ENCODE assay signal across 20 mouse cellular contexts in genomic region chr1:120236424-120236823, GRCm38 (mm10). TPM values are rescaled to one million over a fixed set of nuclear protein-coding genes. Genes with fewer than 3 reads are reported as not detected.
A peak's percentile ranks its signal among the peaks of the same experiment; 100 is the strongest.
DNase-seq lines count a peak whose midpoint lies in the region; ATAC-seq and TF ChIP-seq lines count a peak whose summit lies in the region.
"Had no signal": no experiment of that assay in that cellular context is flagged by ENCODE, and none has a peak within 500 bp of the region (broad histone marks: within the 10 kb centered on the region; RNA-seq: fewer than 3 reads in every experiment).

No protein-coding gene starts in this region.

- in situ Hi-C loops in CH12.LX (cut with MboI; ENCODE audit: low pct_ligation_motif_present, low pct_unique_long_range_greater_than_20kb, low sequenced_read_pairs) = loop anchor here (10.0 kb wide), 1 partner anchor 298 kb away; no protein-coding TSS in a partner anchor

- no peak for TF ChIP-seq POLR2A in CH12.LX (IDR thresholded peaks at IDR 0.05; ENCODE audit: low read depth, low read length)
- TF ChIP-seq POLR2A in myocyte (IDR thresholded peaks at IDR 0.05; ENCODE audit: insufficient read length, low read depth) = peak; percentile 50

- no peaks in the 10 kb centered on the region for H3K27me3 ChIP-seq in intestine, embryonic 14.5 days (replicated peaks; ENCODE audit: control insufficient read depth, insufficient read depth, low read length)
- H3K27me3 ChIP-seq in intestine, embryonic 16.5 days (replicated peaks; ENCODE audit: control insufficient read depth, insufficient read depth, low read length) = no peaks in the 10 kb centered on the region
- no peaks in the 10 kb centered on the region for H3K27me3 ChIP-seq in CH12.LX (replicated peaks)
- H3K27me3 ChIP-seq in myocyte (ENCODE audit: control insufficient read depth, insufficient read depth, insufficient read length) = no peaks in the 10 kb centered on the region
- H3K27me3 ChIP-seq: intestine, embryonic 15.5 days; kidney, embryonic 15.5 days; limb, embryonic 12.5 days had no signal

- no peaks in the 10 kb centered on the region for H3K36me3 ChIP-seq in intestine, embryonic 14.5 days (ENCODE audit: control insufficient read depth, insufficient read depth, low read length)
- H3K36me3 ChIP-seq in intestine, embryonic 16.5 days (ENCODE audit: control insufficient read depth, insufficient read depth, low read length) = no peaks in the 10 kb centered on the region
- H3K36me3 ChIP-seq in CH12.LX (replicated peaks in 1 of 2; ENCODE audit: control insufficient read depth in 1 of 2, insufficient read depth in 1 of 2, low read length in 1 of 2) (peaks cover 0 to 43% of the 10 kb centered on the region in 2 experiments), myocyte (ENCODE audit: control insufficient read depth, insufficient read depth) (no peaks in the 10 kb centered on the region)
- H3K36me3 ChIP-seq: embryonic facial prominence, embryonic 10.5 days; intestine, embryonic 15.5 days; kidney, embryonic 15.5 days; limb, embryonic 12.5 days had no signal

- H3K79me2 ChIP-seq in CH12.LX (replicated peaks; ENCODE audit: control insufficient read depth, extremely low read depth, insufficient read depth, poor library complexity, severe bottlenecking) (no peaks in the 10 kb centered on the region), myocyte (ENCODE audit: control insufficient read depth, insufficient read depth) (no peaks in the 10 kb centered on the region)

- dilution Hi-C loops in CH12.LX (cut with MboI; ENCODE audit: extremely low pct_ligation_motif_present, extremely low pct_unique_long_range_greater_than_20kb, low sequenced_read_pairs) = no loop called here

- no peak overlapping the region for H3K9ac ChIP-seq in intestine, embryonic 14.5 days (ENCODE audit: low read length)
- no peak overlapping the region for H3K9ac ChIP-seq in intestine, embryonic 16.5 days (ENCODE audit: low read depth, low read length)
- H3K9ac ChIP-seq in CH12.LX (ENCODE audit: insufficient read depth, low read depth) = no peak overlapping the region
- H3K9ac ChIP-seq: intestine, embryonic 15.5 days; kidney, embryonic 15.5 days; limb, embryonic 12.5 days; liver, embryonic 14.5 days had no signal

- no peak for TF ChIP-seq EP300 in CH12.LX (IDR thresholded peaks at IDR 0.05; ENCODE audit: low read length)

- intact Hi-C loops in heart, postnatal 14 days (cut with DNase I) = no loop called here

- TF ChIP-seq CTCF in CH12.LX (conservative IDR thresholded peaks at IDR 0.05 in 1 of 2, IDR thresholded peaks at IDR 0.05 in 1 of 2; ENCODE audit: low read depth in 2 of 2, low read length in 2 of 2) = no peak

- no peak overlapping the region for H3ac ChIP-seq in myocyte (ENCODE audit: control insufficient read depth, insufficient read length)

- H3K27ac ChIP-seq in intestine, embryonic 14.5 days (ENCODE audit: low read depth) = no peak overlapping the region
- H3K27ac ChIP-seq in intestine, embryonic 16.5 days (ENCODE audit: low read length) = no peak overlapping the region
- H3K27ac ChIP-seq in CH12.LX (ENCODE audit: insufficient read depth, low read depth) = no peak overlapping the region
- H3K27ac ChIP-seq: embryonic facial prominence, embryonic 10.5 days; intestine, embryonic 15.5 days; kidney, embryonic 15.5 days; left cerebral cortex, adult 2 months; limb, embryonic 12.5 days; liver, embryonic 14.5 days had no signal

- 0 out of 2 replicates have a peak, but pooled peaks have one; percentile 33 for ATAC-seq in intestine, embryonic 14.5 days (replicated peaks; ENCODE audit: low FRiP score, low TSS enrichment, low read depth)
- no peak for ATAC-seq in intestine, embryonic 16.5 days
- no peak for ATAC-seq in inflammation-experienced regulatory T-cells, adult 6 months
- ATAC-seq: intestine, embryonic 15.5 days; midbrain, embryonic 16.5 days had no signal

- H3K4me2 ChIP-seq in intestine, embryonic 14.5 days (ENCODE audit: low read length) = no peak overlapping the region
- no peak overlapping the region for H3K4me2 ChIP-seq in intestine, embryonic 16.5 days (ENCODE audit: low read depth, low read length)
- no peak overlapping the region for H3K4me2 ChIP-seq in CH12.LX (ENCODE audit: insufficient read depth, low read depth, poor library complexity, severe bottlenecking)
- H3K4me2 ChIP-seq in myocyte (ENCODE audit: low read depth) = peak overlapping the region; percentile 86
- H3K4me2 ChIP-seq: intestine, embryonic 15.5 days; kidney, embryonic 15.5 days; limb, embryonic 12.5 days had no signal

- 68% methylated on average over 14 of the region's 14 CpGs for WGBS in intestine, embryonic 14.5 days
- WGBS in intestine, embryonic 16.5 days = 69% methylated on average over 14 of the region's 14 CpGs

- no peaks in the 10 kb centered on the region for H3K9me3 ChIP-seq in intestine, embryonic 14.5 days (ENCODE audit: control insufficient read depth, low read length)
- H3K9me3 ChIP-seq in intestine, embryonic 16.5 days (ENCODE audit: control insufficient read depth, low read length) = no peaks in the 10 kb centered on the region
- H3K9me3 ChIP-seq in CH12.LX (replicated peaks; ENCODE audit: low read length) = no peaks in the 10 kb centered on the region
- H3K9me3 ChIP-seq: embryonic facial prominence, embryonic 10.5 days; G1E; intestine, embryonic 15.5 days; kidney, embryonic 15.5 days; limb, embryonic 12.5 days had no signal

- TF ChIP-seq RAD21 in CH12.LX (IDR thresholded peaks at IDR 0.05; ENCODE audit: low read depth, low read length) = no peak

- no peak overlapping the region for H3K4me3 ChIP-seq in intestine, embryonic 14.5 days (ENCODE audit: low read depth, low read length)
- no peak overlapping the region for H3K4me3 ChIP-seq in intestine, embryonic 16.5 days (ENCODE audit: low read length)
- no peak overlapping the region for H3K4me3 ChIP-seq in CH12.LX (replicated peaks in 1 of 3; ENCODE audit: low read depth in 2 of 3, low read length in 2 of 3, poor library complexity in 1 of 3)
- no peak overlapping the region for H3K4me3 ChIP-seq in myocyte
- H3K4me3 ChIP-seq: embryonic facial prominence, embryonic 10.5 days; erythroblast, embryonic 14.5 days; intestine, embryonic 15.5 days; kidney, embryonic 15.5 days; left cerebral cortex, adult 2 months; limb, embryonic 12.5 days had no signal

- no peak for DNase-seq in intestine, embryonic 14.5 days (ENCODE audit: low spot score)
- DNase-seq in CH12.LX (ENCODE audit: extremely low read depth) = peak; percentile 17
- DNase-seq in adrenal gland, postnatal 14 days = peak; percentile 50
- DNase-seq in c-Kit-positive CD71-positive TER-119-positive erythroid progenitor cells, embryonic 14.5 days (ENCODE audit: low spot score) = no peak
- DNase-seq in heart, postnatal 14 days = no peak
- DNase-seq: cerebellum, adult 18-20 months; gastrocnemius, postnatal 10 days; thymus, postnatal 36 days had no signal

- no peaks in the 10 kb centered on the region for H3K4me1 ChIP-seq in intestine, embryonic 14.5 days (replicated peaks; ENCODE audit: control insufficient read depth, insufficient read depth, low read length)
- H3K4me1 ChIP-seq in intestine, embryonic 16.5 days (ENCODE audit: control insufficient read depth, insufficient read depth, low read length) = no peaks in the 10 kb centered on the region
- peaks cover 3 to 9% of the 10 kb centered on the region in 2 experiments; a peak in 2 of 4 replicates for H3K4me1 ChIP-seq in CH12.LX (ENCODE audit: control insufficient read depth in 1 of 2, insufficient read depth in 2 of 2)
- H3K4me1 ChIP-seq: embryonic facial prominence, embryonic 10.5 days; intestine, embryonic 15.5 days; kidney, embryonic 15.5 days; limb, embryonic 12.5 days had no signal

TF ChIP-seq in CH12.LX, 34 proteins besides CTCF, POLR2A, EP300 and RAD21:
- TF ChIP-seq SMC3 (IDR thresholded peaks at IDR 0.05; ENCODE audit: low read depth, low read length) (no peak), PAX5 (IDR thresholded peaks at IDR 0.05; ENCODE audit: low read length) (no peak), E2F4 (IDR thresholded peaks at IDR 0.05; ENCODE audit: insufficient replicate concordance, low read depth, low read length) (no peak), ZKSCAN1 (IDR thresholded peaks at IDR 0.05; ENCODE audit: borderline replicate concordance, low read depth, low read length) (no peak), POLR2AphosphoS2 (IDR thresholded peaks at IDR 0.05; ENCODE audit: low read depth, low read length) (no peak), MAZ (IDR thresholded peaks at IDR 0.05; ENCODE audit: low read depth, low read length) (no peak)

TF ChIP-seq in myocyte, 11 proteins besides CTCF, POLR2A, EP300 and RAD21:
- TF ChIP-seq TCF3 (IDR thresholded peaks at IDR 0.05; ENCODE audit: insufficient read length, low read depth) (no peak), USF1 (IDR thresholded peaks at IDR 0.05; ENCODE audit: low read depth) (peak; percentile 91), MYOD1 (IDR thresholded peaks at IDR 0.05; ENCODE audit: control insufficient read depth in 1 of 3, insufficient read length in 2 of 3, low read depth in 2 of 3) (peak in 1 of 3 experiments; percentile 36)

RNA-seq across cellular contexts. Expression of gene Steap3, which starts 36.1 kb away (rescaled TPM):
- 2.6 and 3.1 TPM in 2 replicates for polyA plus RNA-seq in intestine, embryonic 14.5 days (2014; fragmentation: Nextera tagmentation; extraction: Ambion mirVana)
- polyA plus RNA-seq in intestine, embryonic 16.5 days (2015; fragmentation: Nextera tagmentation; extraction: Ambion mirVana) = 2.1 and 3.3 TPM in 2 replicates
- total RNA-seq in CH12.LX (2012; rRNA removed) (1.6 and 2.9 TPM in 2 replicates), CH12.LX (2014; rRNA removed) (0.95 and 1.2 TPM in 2 replicates)
- polyA plus RNA-seq in CH12.LX (2012; ENCODE audit: insufficient read length, low read depth) (7.3 and 8.0 TPM in 2 replicates), myocyte (2012; fragmentation: generic; extraction: Trizol) (33.7 TPM)
- 20.8 and 29.6 TPM in 2 replicates for total RNA-seq in adrenal gland, postnatal 14 days (2021)
- total RNA-seq in heart, postnatal 14 days (2021) = 10 to 100 TPM; 29.6 to 32.7 TPM
- polyA plus RNA-seq in inflammation-experienced regulatory T-cells, adult 6 months (2017; shearing (Covaris generic)) = 1 to 10 TPM in 1 of 3 experiments, not detected in 2; 1.5 TPM

Comparison
In these comparisons a context has a peak if more than half of its experiments do, and no peak if none do; other contexts are left out.
1. DNase-seq: peak in CH12.LX (single experiment) and adrenal gland, postnatal 14 days (single experiment); none in intestine, embryonic 14.5 days (single experiment), c-Kit-positive CD71-positive TER-119-positive erythroid progenitor cells, embryonic 14.5 days (single experiment) and heart, postnatal 14 days (0 of 2).